Mouse (Mus musculus) brain, embryonic 14.5 days (tissue): Measurements from ENCODE around the gene Bola2.

Experiments used
- CTCF ChIP-seq: fragments of 200-500 bp; IDR thresholded peaks from 2 replicates; pipeline ENCODE4 v1.5.1; 2012; ENCODE audit warnings: inconsistent platforms, mild to moderate bottlenecking, moderate library complexity, borderline replicate concordance; ENCODE audit not compliant: insufficient read depth, insufficient read length; ENCODE audit errors: extremely low read depth
- POLR2A ChIP-seq: fragments of 200-500 bp; IDR thresholded peaks from 2 replicates; pipeline ENCODE4 v1.6.1; 2012; ENCODE audit warnings: mild to moderate bottlenecking, inconsistent platforms, borderline replicate concordance; ENCODE audit not compliant: poor library complexity, insufficient read depth, insufficient read length, severe bottlenecking; ENCODE audit errors: extremely low read depth

GRCm38 (mm10) chr7:126707442-126708174, 12.4 kb downstream of the Bola2 start, which contains the start of gene Coro1a:
- TF ChIP-seq CTCF (no peak), POLR2A (no peak)
